Mouse (Mus musculus) embryonic fibroblast, embryonic 13.5 days (primary cell): Measurements from ENCODE around the gene Ska3. TPM values are rescaled to one million over a fixed set of nuclear protein-coding genes. Genes with fewer than 3 reads are reported as not detected.
"Not testable (repeated sequence)": the region's sequence is repeated elsewhere in the genome, so short reads cannot be mapped to it uniquely, and the experiment has no call there.

ENCODE experiments used
- H3K27ac ChIP-seq: 2 replicates; pipeline ENCODE4 v1.5.1; 2012; ENCODE audit warnings: low read length, control low read depth, inconsistent platforms; ENCODE audit not compliant: insufficient read depth
- H3K4me1 ChIP-seq: 2 replicates; pipeline ENCODE4 v1.6.1; 2011; ENCODE audit warnings: low read length; ENCODE audit not compliant: control insufficient read depth, insufficient read depth
- H3K4me3 ChIP-seq: 2 replicates; pipeline ENCODE4 v1.5.1; 2011; ENCODE audit warnings: mild to moderate bottlenecking, control low read depth, low read length; ENCODE audit not compliant: insufficient read depth
- CTCF ChIP-seq: IDR thresholded peaks from 2 replicates; pipeline ENCODE4 v1.5.1; 2011; ENCODE audit warnings: mild to moderate bottlenecking, control low read depth, low read length, moderate library complexity, borderline replicate concordance; ENCODE audit not compliant: insufficient read depth
- POLR2A ChIP-seq: IDR thresholded peaks from 2 replicates; pipeline ENCODE4 v1.6.1; 2011; ENCODE audit warnings: low read depth, mild to moderate bottlenecking, control low read depth, low read length, moderate library complexity
- polyA plus RNA-seq: library from polyadenylated mRNA; stranded (reverse); fragments of >200 nt; gene quantifications from 2 replicates; pipeline ENCODE4 v1.2.4, GENCODE M21; 2011; ENCODE audit warnings: low read depth; ENCODE audit not compliant: missing spikeins, insufficient read length

Gene Ska3
- 12.1 and 18.5 TPM in 2 replicates for polyA plus RNA-seq

DNA sequence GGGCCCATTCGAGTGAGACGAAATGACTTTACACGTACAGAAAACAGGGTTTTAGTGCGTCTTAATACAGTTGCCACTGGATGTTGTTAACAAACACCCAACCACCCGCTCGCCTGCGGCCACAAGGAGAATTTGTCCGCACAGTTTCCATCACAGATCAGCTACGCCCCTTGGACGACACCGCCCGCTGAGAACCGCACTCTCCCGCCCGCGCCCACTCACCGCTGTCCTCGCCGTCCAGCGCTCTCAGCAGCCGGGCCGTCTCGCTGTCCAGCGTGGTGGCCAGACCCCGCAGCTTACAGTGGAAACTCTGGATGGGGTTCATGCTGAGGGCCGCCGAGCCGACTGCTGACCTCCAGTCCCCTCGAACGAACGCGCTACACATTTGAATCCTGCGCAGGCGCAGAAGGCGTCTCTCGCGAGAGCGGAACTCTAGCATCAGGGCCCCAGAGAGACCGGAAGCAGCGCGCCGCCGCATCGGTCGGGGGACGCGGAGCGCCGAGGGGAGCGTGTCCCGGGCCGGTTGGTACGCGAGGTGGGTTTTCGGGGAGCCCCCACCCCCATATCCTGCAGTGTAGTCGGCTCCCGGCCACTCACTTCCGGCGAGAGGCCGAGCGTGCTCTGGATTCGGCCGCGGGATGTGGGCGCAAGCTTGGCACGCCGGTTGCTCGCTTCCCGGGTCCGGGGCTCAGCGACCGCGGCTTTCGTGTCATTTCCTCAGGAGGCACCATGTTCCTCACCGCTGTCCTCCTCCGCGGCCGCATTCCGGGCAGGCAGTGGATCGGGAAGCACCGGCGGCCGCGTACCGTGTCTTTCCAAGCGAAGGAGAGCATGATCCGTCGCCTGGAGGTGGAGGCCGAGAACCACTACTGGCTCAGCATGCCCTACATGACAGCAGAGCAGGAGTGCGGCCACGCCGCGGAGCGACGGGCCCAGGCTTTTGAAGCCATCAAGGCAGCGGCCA is at the start of gene Ska3, which contains the start of gene Mrpl57:
Ska3 (minus strand) TSS at position 398 of the 964 bp plus-strand sequence.
Mrpl57 (plus strand) TSS at position 447 of the 964 bp plus-strand sequence.
- TF ChIP-seq POLR2A (peak; percentile 86), CTCF (no peak)
- H3K4me1 ChIP-seq = peaks cover 5% of the 10 kb centered on the region; the same call in 1 of the 2 replicates
- peak within 1 kb of the TSS; percentile 85 for H3K4me3 ChIP-seq
- H3K27ac ChIP-seq = peak within 1 kb of the TSS; percentile 77

DNA sequence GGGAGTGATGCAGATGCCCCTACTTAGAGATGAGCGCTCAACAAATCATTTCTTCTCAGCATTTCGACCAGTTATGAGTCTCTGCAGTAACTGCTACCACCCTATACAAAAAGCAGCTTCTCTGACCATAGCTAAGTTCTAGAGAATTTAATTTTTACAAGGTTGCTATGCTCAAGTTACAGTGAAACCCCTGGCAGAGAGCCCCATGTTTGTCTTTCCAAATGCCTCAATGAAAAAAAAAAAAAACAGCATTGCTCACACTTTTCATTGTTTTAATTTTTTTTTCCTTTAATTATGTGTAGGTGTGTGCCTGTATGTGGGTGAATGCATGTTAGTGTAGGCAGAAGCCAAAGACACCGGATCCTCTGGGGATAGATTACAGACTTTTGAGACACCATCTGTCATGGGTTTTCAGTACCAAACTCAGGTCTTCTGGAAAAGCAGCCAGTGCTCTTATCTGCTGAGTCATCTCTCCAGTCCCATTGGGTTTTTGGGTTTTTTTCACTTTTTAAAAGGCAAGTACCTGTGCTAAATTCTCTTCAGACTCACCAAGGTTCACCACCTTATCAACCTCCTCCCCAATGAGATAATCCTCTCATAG is 40.8 kb upstream of the Ska3 start:
- TF ChIP-seq CTCF (no peak), POLR2A (no peak)
- Histone ChIP-seq H3K4me1 (peaks cover 3% of the 10 kb centered on the region), H3K4me3 (no peak overlapping the region), H3K27ac (peak overlapping the region; percentile 65)

DNA sequence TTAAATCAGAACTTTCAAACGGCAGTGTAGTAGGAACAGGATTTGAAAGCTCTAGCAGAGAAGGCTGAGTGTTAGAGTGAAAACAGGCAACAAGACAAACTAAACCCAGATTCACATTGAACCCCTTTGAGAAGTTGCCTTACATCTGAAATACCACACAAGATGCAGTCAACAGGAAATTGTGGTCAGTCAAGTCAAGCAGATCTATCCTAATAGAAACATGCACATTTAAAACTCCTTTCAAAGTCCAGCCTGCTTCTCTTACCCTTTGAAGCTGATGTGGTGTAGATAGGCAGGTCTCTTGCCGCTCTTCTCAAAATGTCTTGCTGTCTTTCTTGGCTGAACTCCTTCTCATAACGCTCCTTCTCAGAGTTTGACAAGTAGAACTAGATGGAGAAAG is 39.3 kb upstream of the Ska3 start:
- Histone ChIP-seq H3K4me1 (peaks cover 3% of the 10 kb centered on the region), H3K4me3 (no peak overlapping the region), H3K27ac (no peak overlapping the region)
- TF ChIP-seq POLR2A (no peak), CTCF (no peak)

DNA sequence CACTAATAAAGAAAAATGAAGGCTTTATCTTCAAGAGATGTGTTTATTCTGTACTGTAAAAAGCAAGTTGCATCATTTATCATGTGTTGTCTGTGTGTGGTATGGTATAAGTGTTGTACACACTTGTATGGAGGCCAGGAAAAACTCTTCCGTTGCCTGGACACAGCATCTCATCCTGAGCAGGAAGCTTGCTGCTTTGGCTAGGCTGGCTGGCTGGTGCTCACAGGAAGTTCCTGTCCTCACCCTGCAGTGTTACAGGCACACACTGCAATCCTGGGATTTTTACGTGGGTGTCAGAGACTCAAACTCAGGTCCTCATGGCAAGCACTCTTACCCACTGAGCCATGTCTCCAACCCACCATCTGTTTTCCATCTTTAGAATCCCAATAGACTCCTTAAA is 37.1 kb upstream of the Ska3 start:
- H3K4me1 ChIP-seq = peaks cover 3% of the 10 kb centered on the region
- TF ChIP-seq CTCF = no peak
- TF ChIP-seq POLR2A = no peak
- H3K4me3 ChIP-seq = no peak overlapping the region
- H3K27ac ChIP-seq = no peak overlapping the region

DNA sequence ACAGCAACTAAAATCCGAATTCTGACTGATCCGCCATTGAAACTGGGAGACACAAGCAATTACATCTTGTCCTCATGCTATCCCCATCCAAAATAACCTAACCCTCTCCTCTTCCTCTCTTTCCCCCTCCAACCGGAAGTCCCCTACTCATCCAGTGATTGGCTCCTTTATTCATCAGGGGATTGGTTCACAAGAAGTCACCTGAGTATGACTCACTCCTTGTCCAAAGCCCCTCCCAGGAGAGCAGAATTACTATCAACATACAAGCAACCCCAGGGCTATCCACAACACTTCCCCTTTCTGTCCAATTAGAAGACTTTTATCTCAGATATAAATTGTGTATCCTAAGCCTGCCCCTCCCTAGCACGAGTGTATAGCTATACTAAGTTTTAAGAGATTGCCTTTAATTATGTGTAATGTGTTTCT is 36.0 kb upstream of the Ska3 start:
- TF ChIP-seq POLR2A (no peak), CTCF (no peak)
- H3K4me1 ChIP-seq = peaks cover 2% of the 10 kb centered on the region

DNA sequence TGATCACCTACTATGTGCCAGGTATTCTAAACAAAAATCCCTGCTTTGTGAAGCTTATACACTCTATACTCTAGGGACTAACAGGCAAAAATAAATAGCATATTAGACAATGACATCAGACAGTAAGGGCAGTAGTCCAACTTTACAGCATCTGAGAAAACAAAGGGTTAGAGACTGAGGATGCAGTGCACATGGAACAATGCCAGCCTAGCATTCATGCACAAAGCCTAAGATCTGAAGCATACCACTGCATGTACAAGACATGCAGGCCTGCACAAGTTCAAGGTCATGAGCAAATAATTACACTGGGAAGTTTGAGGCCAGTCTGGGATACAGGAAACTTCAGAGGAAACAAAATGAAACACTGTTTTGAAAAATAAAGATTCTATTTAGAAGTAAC is 33.5 kb upstream of the Ska3 start:
- H3K4me1 ChIP-seq = no peaks in the 10 kb centered on the region
- no peak overlapping the region for H3K27ac ChIP-seq
- TF ChIP-seq POLR2A = no peak
- TF ChIP-seq CTCF = no peak
- no peak overlapping the region for H3K4me3 ChIP-seq

More for the DNA sequence above, 36.0 kb upstream of the Ska3 start:
- Histone ChIP-seq H3K27ac (no peak overlapping the region), H3K4me3 (no peak overlapping the region)

DNA sequence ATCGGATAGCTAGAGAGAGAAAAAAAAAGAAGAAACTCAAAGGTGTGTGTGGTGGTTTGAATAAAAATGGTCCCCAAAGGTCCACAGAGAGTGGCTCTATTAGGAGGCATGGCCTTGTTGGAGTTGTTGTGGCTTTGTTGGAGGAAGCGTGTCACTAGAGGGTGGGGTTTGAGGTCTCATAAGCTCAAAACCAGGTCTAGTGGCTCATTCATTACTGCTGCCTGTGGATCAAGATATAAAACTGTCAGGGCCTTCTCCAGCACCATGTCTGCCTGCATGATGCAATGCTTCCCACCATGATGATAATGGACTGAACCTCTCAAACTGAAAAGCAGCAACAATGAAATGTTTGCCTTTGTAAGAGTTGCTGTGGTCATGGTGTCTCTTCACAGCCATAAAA is 32.6 kb upstream of the Ska3 start:
- Histone ChIP-seq H3K27ac (no peak overlapping the region), H3K4me3 (no peak overlapping the region), H3K4me1 (no peaks in the 10 kb centered on the region)
- TF ChIP-seq POLR2A (no peak), CTCF (no peak)

DNA sequence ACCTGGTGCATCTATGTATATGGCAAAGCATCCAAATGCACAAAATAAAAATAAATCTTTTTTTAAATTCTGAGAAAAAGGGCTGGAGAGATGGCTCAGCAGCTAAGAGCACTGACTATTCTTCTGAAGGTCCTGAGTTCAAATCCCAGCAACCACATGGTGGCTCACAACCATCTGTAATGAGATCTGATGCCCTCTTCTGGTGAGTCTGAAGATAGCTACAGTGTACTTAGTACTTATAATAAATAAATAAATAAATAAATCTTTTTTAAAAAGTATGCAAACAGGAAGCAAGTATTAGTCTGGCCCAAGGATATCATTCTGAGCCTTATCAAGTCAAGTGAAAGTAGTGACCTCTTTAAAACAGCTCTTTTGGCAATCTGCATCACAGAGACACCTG is 30.1 kb upstream of the Ska3 start:
- H3K4me3 ChIP-seq, H3K27ac ChIP-seq, H3K4me1 ChIP-seq: not testable (repeated sequence)

DNA sequence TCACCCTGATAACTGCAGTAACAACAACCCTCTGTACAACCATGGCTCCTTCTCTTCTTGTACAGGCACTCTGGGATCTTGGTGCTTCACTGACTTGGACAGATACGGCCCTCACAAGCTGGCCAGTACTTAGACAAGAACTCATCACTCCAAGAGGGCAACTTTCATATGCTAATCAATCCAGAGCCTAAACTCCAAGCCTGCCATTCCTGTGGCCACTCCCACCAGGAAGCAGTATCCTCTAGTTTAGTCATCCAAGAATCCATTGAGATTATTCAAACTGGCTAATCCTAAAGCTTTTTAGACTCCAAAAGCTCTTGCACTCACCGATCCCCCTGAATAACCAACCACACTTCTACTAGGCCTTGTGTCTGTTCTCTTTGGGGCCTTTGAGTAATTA is 27.0 kb upstream of the Ska3 start:
- Histone ChIP-seq H3K4me1 (peaks cover 13% of the 10 kb centered on the region), H3K4me3 (no peak overlapping the region), H3K27ac (no peak overlapping the region)
- TF ChIP-seq CTCF (no peak), POLR2A (no peak)

DNA sequence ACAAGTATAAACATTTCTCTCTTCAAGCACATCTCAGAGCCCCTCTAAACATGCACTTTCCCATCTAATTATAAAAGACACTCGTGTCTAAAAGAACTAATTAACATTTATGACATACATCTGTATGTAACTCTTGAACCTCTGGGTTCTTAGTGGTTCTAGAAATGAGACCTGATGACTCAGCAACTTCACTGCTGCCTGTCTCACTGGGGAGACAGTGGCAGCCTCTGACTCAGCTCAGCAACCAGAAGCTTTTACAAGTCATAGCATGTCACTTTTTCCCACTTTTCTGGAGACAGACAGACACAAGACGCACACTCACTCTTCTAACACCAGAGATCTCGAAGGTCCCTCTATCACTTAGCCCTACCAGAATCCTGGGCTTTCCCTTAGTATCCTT is 24.3 kb upstream of the Ska3 start:
- peaks cover 13% of the 10 kb centered on the region for H3K4me1 ChIP-seq
- TF ChIP-seq CTCF (no peak), POLR2A (no peak)
- H3K27ac ChIP-seq = peak overlapping the region; percentile 93
- no peak overlapping the region for H3K4me3 ChIP-seq
